Mouse (Mus musculus): Measurements from ENCODE around the gene Tnxb. TPM values are rescaled to one million over a fixed set of nuclear protein-coding genes. Genes with fewer than 3 reads are reported as not detected.
"Not testable (repeated sequence)": the region's sequence is repeated elsewhere in the genome, so short reads cannot be mapped to it uniquely, and the experiment has no call there.

Tnxb gene
- polyA plus RNA-seq, 1 experiment from 2014 or later: 0.38 TPM

DNA sequence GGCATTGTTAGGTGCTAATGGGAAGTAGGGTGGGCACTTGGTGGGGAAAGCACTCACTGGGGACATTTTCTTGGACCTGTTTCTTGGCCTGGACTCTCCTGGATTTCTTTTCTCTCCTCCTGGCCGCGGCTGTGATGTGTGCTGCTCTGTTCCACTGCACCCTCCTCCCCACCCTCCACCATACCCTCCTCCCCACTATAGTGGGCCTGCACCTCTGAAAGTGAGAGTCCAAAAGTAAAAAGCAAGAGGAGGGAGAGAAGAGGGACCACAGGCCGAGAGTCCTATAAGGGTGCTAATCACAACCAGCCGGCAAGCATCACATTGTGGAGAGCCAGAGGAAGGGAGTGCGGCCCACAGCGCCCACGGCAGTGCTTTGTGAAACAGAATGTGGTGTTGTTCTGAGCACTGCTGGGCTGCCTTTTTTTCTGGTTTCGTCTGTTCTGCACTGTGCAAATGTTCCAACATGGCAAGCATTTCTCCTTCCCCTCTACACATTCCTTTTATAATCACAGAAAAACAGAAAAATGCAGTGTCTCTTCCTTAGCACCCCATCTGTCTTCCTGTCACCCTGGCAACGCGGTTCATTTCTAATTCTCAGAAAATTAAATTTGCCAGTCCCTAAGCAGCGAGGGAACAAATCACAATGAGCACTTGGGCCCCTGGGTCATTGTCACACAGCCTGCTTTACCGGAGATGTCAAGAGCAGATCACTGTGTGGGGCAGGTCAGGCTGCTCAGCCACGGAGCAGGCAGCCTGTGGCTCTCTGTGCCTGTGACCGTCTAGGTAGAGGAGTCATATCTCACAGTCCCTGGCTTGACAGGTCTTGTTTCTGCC lies 29.5 kb downstream of the Tnxb start:
- Histone ChIP-seq H3K9me3 (ENCODE audit: low read depth, low read length) (no peaks in the 10 kb centered on the region), H3K4me1 (ENCODE audit: insufficient read depth) (no peaks in the 10 kb centered on the region), H3K4me3 (ENCODE audit: low read depth, low read length) (no peak overlapping the region), H3K4me2 (no peak overlapping the region), H3K27ac (ENCODE audit: low read depth) (peak overlapping the region; percentile 67), H3K27me3 (ENCODE audit: insufficient read depth, low read length) (no peaks in the 10 kb centered on the region), H3K9ac (no peak overlapping the region), H3K36me3 (ENCODE audit: insufficient read depth) (no peaks in the 10 kb centered on the region)
- 24% methylated on average over 14 of the region's 14 CpGs for WGBS
- TF ChIP-seq CTCF (IDR thresholded peaks at IDR 0.05; ENCODE audit: low read depth): no peak
- DNase-seq (peak; percentile 55), ATAC-seq (ENCODE audit: insufficient read depth) (peak; percentile 62; the same call in 1 of the 2 replicates)

DNA sequence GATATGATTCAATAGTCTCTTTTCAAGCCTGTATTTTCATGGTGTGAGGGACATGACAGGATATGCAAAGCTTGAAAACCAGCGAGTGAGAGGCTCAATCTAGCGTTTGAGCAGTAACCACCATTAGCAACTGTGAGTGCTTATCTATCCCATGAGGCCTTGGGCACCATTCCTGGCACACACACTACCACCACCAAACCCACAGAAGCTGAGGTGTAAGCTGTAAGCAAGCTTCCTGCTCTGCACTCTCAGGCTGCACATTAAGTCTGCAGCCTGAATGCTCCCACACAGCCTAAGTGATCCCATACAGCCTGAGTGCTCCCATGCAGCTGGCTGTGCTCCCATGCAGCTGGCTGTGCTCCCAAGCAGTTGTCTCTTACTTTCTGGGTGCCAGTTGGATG lies 30.3 kb downstream of the Tnxb start:
- no peak for ATAC-seq (ENCODE audit: insufficient read depth)
- no peaks in the 10 kb centered on the region for H3K4me1 ChIP-seq (ENCODE audit: insufficient read depth)
- H3K4me3 ChIP-seq (ENCODE audit: low read depth, low read length): no peak overlapping the region
- H3K9me3 ChIP-seq (ENCODE audit: low read depth, low read length): no peaks in the 10 kb centered on the region
- H3K27ac ChIP-seq (ENCODE audit: low read depth): no peak overlapping the region; the same call in 1 of the 2 replicates
- WGBS: 27% methylated on average over 2 of the region's 2 CpGs
- H3K36me3 ChIP-seq (ENCODE audit: insufficient read depth): no peaks in the 10 kb centered on the region
- no peak overlapping the region for H3K9ac ChIP-seq
- no peak for TF ChIP-seq CTCF (IDR thresholded peaks at IDR 0.05; ENCODE audit: low read depth)
- no peak for DNase-seq
- no peaks in the 10 kb centered on the region for H3K27me3 ChIP-seq (ENCODE audit: insufficient read depth, low read length)
- H3K4me2 ChIP-seq: no peak overlapping the region

DNA sequence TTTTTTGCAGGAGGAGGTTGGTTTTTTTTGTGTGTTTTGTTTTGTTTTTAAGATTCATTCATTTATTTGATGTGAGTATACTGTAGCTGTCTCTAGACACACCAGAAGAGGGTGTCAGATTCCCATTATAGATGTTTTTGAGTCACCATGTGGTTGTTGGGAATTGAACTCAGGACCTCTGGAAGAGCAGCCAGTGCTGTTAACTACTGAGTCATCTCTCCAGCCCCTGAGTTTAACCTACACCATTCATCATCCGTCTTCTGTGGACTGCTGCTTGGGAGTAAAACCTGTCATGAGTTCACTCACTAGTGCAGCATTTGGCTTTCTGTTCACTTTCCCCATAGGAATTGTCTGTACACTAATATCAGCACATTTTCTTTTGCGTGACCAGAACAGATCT lies 36.1 kb downstream of the Tnxb start:
- 76% methylated on average over 2 of the region's 2 CpGs for WGBS
- not testable (repeated sequence) for H3K9ac ChIP-seq; H3K9me3 ChIP-seq (ENCODE audit: low read depth, low read length); H3K4me3 ChIP-seq (ENCODE audit: low read depth, low read length); DNase-seq; H3K27ac ChIP-seq (ENCODE audit: low read depth); ATAC-seq (ENCODE audit: insufficient read depth); H3K4me2 ChIP-seq; H3K4me1 ChIP-seq (ENCODE audit: insufficient read depth); H3K36me3 ChIP-seq (ENCODE audit: insufficient read depth); H3K27me3 ChIP-seq (ENCODE audit: insufficient read depth, low read length)

DNA sequence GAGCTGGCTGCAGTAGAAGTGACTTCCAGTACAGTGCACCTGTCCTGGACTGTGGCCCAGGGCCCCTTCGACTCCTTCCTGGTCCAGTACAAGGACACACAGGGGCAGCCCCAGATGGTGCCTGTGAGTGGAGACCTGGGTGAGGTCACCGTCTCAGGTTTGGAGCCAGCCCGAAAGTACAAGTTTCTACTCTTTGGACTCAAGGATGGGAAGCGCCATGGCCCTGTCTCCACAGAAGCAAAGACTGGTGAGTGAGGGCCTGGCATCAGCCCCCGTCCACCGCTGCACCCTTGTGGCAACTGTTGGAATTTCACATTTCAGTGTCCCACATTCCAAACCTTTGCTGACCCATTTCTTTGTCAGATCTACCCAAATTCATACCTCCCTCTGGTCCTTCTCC lies 42.6 kb downstream of the Tnxb start:
- 30% methylated on average over 6 of the region's 6 CpGs for WGBS
- Histone ChIP-seq H3K27ac (ENCODE audit: low read depth) (no peak overlapping the region), H3K4me2 (no peak overlapping the region), H3K36me3 (ENCODE audit: insufficient read depth) (no peaks in the 10 kb centered on the region), H3K27me3 (ENCODE audit: insufficient read depth, low read length) (no peaks in the 10 kb centered on the region), H3K4me3 (ENCODE audit: low read depth, low read length) (no peak overlapping the region), H3K4me1 (ENCODE audit: insufficient read depth) (no peaks in the 10 kb centered on the region), H3K9me3 (ENCODE audit: low read depth, low read length) (no peaks in the 10 kb centered on the region), H3K9ac (no peak overlapping the region)
- peak; percentile 76 for TF ChIP-seq CTCF (IDR thresholded peaks at IDR 0.05; ENCODE audit: low read depth)
- 0 out of 2 replicates have a peak, but pooled peaks have one; percentile 17 for ATAC-seq (ENCODE audit: insufficient read depth)
- DNase-seq: peak; percentile 77

DNA sequence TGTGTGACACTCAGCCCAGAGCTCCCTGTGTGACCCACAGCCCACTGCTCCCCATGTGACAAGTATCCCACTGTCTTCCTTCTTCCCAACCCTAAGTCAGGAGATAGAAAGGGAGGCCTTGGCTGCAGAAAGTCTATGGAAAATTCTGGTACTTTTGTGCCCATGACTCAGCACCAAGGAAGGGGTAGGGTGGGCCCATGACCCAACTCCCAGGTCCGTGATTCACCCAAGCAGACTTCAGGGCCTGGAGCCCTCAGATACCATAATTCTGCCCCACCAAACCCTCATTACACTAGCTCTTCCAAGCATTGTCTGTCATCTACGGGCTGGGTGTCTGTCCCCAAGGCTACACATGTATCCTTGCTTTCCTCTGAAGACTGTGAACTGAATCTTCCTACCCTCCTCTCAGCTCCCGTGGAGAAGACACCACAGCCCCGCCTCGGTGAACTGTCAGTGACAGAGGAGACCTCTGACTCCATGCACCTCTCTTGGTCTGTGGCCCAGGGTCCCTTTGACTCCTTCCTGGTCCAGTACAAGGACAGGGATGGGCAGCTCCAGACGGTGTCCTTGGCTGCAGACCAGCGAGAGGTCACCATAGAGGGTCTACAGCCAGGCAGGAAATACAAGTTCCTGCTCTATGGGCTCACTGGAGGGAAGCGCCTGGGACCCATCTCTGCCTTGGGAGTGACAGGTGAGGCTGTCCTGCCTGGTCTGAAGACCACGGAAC lies 44.0 kb downstream of the Tnxb start:
- H3K36me3 ChIP-seq (ENCODE audit: insufficient read depth); H3K27ac ChIP-seq (ENCODE audit: low read depth); ATAC-seq (ENCODE audit: insufficient read depth); H3K27me3 ChIP-seq (ENCODE audit: insufficient read depth, low read length); H3K4me1 ChIP-seq (ENCODE audit: insufficient read depth); H3K4me3 ChIP-seq (ENCODE audit: low read depth, low read length); H3K9me3 ChIP-seq (ENCODE audit: low read depth, low read length); H3K9ac ChIP-seq; DNase-seq; H3K4me2 ChIP-seq: not testable (repeated sequence)
- 71% methylated on average over 9 of the region's 9 CpGs for WGBS

DNA sequence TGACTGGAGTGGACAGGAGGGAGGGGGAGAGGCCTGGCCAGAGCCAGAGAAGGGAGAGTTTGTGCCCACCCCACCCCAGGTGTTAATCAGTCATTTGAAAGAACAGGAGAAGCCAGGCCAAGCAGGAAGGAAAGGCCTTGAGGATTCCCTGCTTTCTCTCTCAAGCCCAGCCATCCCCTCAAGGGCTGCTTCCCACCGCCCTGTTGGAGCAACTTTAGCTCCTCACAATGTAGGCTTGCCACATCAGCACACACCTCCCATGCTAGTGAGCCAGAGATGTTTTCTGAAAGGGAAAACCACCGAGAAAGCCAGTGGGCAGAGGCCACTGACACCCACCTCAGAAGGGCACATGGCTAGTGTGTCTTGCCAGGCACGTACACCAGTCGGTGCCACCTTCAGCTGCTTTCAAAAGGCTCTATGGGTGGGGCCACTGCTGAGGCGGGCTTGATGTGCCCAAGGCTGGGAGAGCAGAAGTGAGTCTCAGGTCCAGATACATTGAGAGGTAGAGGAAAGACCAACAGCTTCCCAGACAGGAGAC lies 44.6 kb downstream of the Tnxb start:
- H3K9me3 ChIP-seq (ENCODE audit: low read depth, low read length): not testable (repeated sequence)

DNA sequence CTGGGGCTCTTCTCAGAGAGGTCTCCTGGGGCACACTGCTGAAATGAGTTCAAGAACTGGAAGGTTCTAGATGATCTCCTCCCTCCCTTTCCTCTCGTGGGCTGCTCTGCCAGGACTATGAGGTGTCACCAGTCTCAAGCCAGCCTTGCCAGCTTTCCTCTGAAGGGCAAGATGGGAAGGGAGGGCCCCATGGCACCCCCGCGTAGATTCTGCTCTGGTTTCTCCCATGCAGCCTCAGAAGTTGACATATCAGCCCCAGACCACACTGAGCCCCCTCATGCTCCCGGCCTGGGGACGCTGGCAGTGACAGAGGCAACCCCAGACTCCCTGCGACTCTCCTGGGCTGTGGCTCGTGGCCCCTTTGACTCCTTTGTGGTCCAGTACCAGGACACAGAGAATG lies 45.1 kb downstream of the Tnxb start:
- 77% methylated on average over 6 of the region's 7 CpGs for WGBS
- not testable (repeated sequence) for H3K9ac ChIP-seq; H3K4me1 ChIP-seq (ENCODE audit: insufficient read depth); H3K9me3 ChIP-seq (ENCODE audit: low read depth, low read length); H3K27me3 ChIP-seq (ENCODE audit: insufficient read depth, low read length); H3K4me3 ChIP-seq (ENCODE audit: low read depth, low read length); H3K27ac ChIP-seq (ENCODE audit: low read depth); H3K4me2 ChIP-seq; H3K36me3 ChIP-seq (ENCODE audit: insufficient read depth); DNase-seq; ATAC-seq (ENCODE audit: insufficient read depth)

More for the DNA sequence above, 44.6 kb downstream of the Tnxb start:
- not testable (repeated sequence) for DNase-seq; H3K27ac ChIP-seq (ENCODE audit: low read depth); H3K36me3 ChIP-seq (ENCODE audit: insufficient read depth); H3K4me3 ChIP-seq (ENCODE audit: low read depth, low read length); H3K4me2 ChIP-seq; H3K4me1 ChIP-seq (ENCODE audit: insufficient read depth); ATAC-seq (ENCODE audit: insufficient read depth); H3K27me3 ChIP-seq (ENCODE audit: insufficient read depth, low read length); H3K9ac ChIP-seq
- WGBS: 77% methylated on average over 5 of the region's 5 CpGs
